Mouse (Mus musculus) common myeloid progenitor, adult 5-6 weeks (primary cell): ENCODE results near the gene 4930432K21Rik. TPM values are rescaled to one million over a fixed set of nuclear protein-coding genes. Genes with fewer than 3 reads are reported as not detected.

Source experiments
- ATAC-seq: replicated peaks from 2 replicates; pipeline ENCODE4 v1.8.0; 2016; ENCODE audit warnings: low read depth, mild to moderate bottlenecking, moderate TSS enrichment, inconsistent platforms; ENCODE audit not compliant: poor library complexity, severe bottlenecking
- total RNA-seq: library from RNA; stranded (forward); fragments of 200-1000, 187-1606 nt; gene quantifications from 2 replicates; pipeline ENCODE4 v1.2.3, GENCODE M21; 2017

The 4930432K21Rik gene
- 1.3 and 1.7 TPM in 2 replicates for total RNA-seq

DNA sequence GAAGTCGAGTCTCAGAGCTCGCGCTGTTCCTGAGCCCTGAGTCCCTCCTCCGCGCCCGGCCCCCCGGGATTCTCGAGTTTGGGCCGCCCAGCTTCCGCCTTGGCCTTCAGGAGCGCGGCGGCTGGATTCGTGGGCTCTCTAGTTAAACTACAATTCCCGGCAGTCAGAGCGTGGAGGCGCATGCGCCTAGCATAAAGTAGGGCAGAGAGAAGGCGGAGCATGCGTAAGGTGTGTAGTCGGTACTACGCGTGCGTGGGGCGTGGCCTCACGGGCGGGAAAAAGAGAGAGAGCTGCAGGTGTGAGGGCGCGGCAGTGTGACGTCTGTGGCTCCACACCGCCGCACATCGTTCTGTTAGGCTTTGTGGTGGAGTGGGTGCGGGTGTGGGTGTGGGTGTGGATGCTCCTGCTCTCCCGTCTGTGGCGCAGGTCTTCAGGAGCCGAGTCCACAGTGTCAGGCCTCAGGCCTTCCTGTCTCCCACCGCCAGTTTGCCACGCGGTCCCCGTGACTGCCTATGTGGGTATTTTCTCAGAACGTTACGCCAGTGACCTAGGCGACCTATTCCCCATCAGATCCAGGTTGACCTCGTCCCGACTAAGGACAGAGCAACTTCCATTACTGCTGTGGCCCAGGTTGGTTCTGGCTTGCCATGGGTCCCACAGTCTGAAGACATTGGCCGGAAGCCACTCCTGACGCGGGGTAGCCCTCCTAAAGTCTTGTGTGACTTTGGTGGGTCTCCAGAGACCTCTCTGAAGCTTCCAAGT lies at the start of gene 4930432K21Rik, which contains the start of gene Cc2d1a:
Gene 4930432K21Rik (plus strand): TSS at position 257 of the 762 bp plus-strand sequence.
Gene Cc2d1a (minus strand): TSS at position 168 of the 762 bp plus-strand sequence.
- peak; percentile 97 for ATAC-seq

DNA sequence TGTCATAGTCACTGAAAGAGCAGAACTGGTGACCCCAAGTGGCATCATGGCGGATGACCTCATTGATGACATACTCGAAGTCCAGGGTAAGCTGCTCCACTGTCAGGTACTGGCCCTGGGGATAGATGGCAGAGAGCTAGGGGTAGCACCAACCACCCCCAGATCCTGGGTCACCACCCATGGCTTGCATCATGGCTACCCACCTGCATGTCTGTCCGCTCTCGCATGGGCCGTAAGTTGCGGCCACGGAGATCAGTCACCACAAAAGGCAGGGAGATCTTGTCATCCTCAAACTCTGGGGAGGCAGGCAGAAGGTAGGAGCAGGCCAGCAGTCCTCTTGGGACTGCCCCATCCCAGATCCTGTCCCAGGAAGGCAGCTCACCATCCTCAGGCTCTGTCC lies 49.4 kb upstream of the 4930432K21Rik start:
- no peak for ATAC-seq

DNA sequence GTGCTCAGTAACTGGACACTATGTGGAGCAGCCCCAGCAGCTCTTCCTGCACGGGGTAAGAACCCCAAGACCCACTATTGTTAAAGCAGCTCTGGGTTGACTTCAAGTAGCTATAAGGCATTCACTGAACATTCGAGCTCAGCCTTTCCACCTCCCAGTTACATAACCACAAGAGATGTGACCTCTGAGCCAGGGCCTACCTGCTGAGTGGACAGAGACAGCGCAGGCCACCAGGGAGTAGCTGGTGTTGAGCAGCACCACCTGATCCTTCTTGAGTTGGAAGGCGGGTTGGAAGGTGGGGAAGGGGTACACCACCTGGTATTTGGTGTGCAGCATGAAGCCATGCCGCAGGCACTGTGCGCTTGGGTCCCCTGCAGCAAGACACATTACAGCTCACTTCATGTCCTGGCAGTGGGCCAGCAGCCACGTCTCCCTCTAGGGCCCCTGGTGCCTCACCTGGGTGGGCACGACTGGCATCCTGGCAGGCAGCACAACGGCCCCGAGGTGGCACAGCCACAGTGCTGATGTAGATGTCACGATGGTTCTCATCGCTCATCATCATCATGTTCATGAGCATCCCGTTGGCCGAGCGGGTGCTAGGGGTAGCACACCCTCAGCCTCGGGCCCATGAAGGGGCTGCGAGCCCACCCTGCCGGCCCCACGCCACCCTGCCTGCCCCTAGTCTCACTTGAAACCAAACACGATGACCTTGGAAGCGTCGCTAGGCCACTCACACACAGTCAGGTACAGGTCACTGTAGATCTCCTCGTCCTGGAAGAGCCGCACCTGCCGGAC lies 46.2 kb upstream of the 4930432K21Rik start:
- ATAC-seq = no peak

GRCm38 (mm10) chr8:84103601-84104000 lies 44.2 kb upstream of the 4930432K21Rik start:
- ATAC-seq = no peak

DNA sequence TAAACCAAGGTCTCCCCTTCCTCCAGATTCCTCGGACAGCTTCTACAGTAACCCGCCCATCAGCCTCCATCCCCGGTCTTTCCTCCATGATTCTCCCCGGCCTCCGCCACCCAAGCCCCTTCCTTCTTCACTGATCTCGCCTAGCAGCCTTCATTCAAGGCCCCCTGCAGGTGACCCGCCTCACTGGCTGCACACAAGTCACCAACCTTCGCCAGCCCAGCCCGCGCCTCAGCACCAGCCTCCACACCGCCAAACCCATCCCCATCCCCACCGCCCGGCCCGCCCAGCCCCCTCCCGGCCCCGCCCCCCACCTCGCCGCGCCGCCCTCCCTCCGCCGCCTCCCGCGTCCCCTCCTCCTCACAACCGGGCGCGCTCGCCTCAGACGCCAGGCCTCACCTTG lies 43.6 kb upstream of the 4930432K21Rik start:
- peak; percentile 61 for ATAC-seq

GRCm38 (mm10) chr8:84104697-84105609 lies 42.9 kb upstream of the 4930432K21Rik start, which contains the start of gene Dcaf15:
TSS of gene Dcaf15 (minus strand) at chr8:84104768.
- ATAC-seq = peak; percentile 96

GRCm38 (mm10) chr8:84105676-84106075 lies 42.1 kb upstream of the 4930432K21Rik start:
- no peak for ATAC-seq

GRCm38 (mm10) chr8:84106216-84107040 lies 41.4 kb upstream of the 4930432K21Rik start:
- ATAC-seq = no peak

DNA sequence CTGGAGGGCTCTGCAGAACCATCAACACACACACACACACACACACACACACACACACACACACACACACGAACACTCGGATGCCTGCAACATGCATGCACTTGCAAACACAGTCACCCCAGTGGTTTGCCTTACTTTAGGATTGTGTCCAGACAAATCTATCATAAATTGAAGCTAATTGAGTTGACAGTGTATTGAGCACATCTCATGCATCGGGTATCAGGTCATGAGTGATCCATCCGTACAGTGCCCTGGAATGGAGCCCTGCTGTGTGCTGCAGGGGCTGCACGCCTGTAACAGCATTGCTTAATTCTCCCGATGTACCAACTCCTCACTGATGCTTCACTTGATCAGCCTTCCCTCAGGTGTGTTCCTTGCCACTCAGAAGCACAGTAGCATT lies 32.2 kb upstream of the 4930432K21Rik start:
- ATAC-seq = no peak

- no peak for ATAC-seq
Measured at GRCm38 (mm10) chr8:84122151-84122550, 25.7 kb upstream of the 4930432K21Rik start.

GRCm38 (mm10) chr8:84125656-84126055 lies 22.2 kb upstream of the 4930432K21Rik start, which contains the start of gene Podnl1:
TSS of gene Podnl1 (plus strand) at chr8:84125989.
- ATAC-seq = peak; percentile 22; the same call in 1 of the 2 replicates

DNA sequence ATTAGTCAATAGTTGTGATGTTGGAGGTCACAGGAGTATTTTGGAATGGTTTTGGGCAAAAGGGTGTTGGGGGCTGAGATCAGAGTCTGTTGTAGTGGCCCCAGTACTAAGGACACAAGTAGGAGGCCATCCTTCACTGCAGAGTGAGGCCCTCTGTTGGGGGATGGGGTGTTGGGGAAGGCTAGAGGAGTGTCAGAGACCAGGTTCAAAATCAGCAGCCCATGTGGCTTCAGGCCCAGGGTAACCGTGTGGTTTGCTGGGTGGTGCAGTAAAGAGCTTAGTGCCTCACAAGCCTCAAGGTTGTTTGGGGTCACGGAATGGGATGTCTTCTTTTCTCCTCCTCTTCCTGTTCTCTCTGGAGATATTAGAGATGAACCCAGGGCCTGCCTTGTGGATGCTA lies 21.1 kb upstream of the 4930432K21Rik start:
- ATAC-seq = peak; percentile 28; the same call in 1 of the 2 replicates

DNA sequence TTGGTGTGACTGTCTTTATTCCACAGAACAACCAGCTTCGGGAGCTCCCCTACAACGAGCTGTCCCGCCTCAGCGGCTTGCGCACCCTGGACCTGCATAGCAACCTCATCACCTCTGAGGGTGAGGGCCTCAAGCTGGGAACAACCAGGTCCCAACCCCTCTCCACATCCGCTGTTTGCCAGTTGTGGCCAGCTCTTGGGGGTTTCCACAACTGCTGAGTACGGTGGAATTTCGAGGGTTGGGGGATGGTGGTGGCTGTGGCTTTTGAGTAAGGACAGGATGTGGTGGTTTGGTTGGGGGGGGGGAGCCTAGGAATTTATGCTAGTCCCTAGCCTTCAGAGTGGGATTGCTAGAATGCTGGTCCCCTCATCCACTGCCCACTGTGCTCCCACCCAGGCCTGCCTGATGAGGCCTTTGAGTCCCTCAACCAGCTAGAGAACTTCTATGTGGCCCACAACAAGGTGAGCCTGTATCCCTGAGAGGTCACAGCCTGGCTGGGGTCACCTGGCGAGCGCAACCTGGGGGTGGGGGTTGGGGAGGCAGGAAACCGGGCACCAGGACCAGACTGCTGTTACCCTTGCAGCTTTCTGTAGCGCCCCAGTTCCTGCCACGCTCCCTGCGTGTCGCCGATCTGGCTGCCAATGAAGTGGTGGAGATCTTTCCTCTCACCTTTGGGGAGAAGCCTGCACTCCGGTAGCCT lies 20.5 kb upstream of the 4930432K21Rik start:
- ATAC-seq = peak; percentile 73

DNA sequence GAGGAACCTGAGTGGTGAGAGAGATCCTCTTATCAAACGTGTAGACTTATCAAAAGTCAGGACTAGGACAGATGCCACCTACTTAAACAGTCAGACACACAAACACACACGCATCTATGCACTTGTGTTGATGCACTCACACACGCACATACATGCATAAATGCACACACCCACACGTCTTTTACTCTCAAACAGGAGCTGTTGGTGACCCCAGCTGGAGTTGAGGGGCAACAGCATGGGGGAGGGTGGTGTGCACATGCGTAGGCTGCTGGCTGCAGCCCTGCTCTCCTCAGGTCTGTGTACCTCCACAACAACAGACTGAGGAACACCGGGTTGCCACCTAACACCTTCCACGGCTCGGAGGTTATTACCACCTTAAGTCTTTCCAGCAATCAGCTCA lies 19.5 kb upstream of the 4930432K21Rik start:
- ATAC-seq = no peak

DNA sequence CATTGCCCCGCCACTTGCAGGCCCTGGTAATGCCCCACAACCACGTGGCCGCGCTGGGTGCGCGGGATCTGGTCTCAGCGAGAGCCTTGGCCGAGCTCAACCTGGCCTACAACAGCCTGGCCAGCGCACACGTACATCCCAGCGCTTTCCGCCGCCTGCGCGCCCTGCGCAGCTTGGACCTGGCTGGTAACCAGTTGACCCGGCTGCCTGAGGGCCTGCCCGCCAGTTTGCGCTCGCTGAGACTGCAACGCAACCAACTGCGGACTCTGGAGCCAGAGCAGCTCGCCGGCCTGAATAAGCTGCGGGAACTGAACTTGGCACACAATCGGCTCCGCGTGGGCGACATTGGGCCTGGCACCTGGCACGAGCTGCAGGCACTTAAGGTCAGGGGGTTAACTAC lies 17.0 kb upstream of the 4930432K21Rik start:
- ATAC-seq = no peak

GRCm38 (mm10) chr8:84132225-84132624 lies 15.6 kb upstream of the 4930432K21Rik start:
- ATAC-seq = peak; percentile 36

DNA sequence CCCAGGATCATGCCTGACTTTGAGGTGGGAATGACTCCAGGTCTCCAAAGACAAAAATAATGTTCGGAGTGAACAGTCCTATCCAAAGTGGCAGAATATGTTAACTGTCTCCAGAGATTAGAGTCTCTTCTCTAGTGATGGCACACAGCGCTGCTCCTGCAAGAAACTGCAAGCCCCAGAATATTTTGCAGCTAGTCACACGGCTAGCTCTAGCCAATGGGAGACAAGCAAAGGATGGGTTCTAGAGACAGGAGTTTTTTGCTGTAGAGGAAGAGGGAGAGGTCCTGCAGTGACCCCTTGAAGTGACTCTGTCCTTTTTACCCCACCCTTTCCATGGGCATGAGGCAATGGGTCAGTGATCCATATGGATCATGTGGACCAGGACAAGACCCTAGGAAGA lies 10.0 kb upstream of the 4930432K21Rik start:
- ATAC-seq = no peak

DNA sequence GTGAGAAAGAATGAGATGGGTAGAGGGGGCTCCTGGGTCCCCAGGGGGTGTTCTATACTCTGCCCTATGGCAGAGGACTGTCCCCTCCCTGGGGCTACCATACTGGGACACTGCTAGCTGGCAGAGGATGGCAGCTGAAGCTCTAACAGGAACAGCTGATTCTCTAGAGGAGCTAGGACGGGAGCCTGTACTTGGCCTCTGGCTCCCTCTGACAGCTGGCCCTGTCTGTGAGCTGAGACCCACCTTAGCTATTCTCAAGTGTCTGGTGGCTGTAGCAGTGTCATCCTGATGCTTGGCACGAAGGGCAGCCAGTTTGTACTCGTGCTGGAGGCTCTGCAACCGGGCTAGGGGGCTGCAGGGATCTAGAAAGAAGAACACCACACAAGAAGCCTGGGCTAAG lies 7.0 kb upstream of the 4930432K21Rik start:
- ATAC-seq = no peak
